Comparison of ENCODE assay signal across 7 mouse cellular contexts in genomic region chr13:111941946-111942345, GRCm38 (mm10).
"Had no signal": no experiment of that assay in that cellular context is flagged by ENCODE, and none has a peak within 500 bp of the region (broad histone marks: within the 10 kb centered on the region; RNA-seq: fewer than 3 reads in every experiment).

No protein-coding gene starts in this region.

- H3K4me3 ChIP-seq: limb, embryonic 13.5 days; midbrain, embryonic 13.5 days had no signal

- H3K36me3 ChIP-seq: limb, embryonic 13.5 days; midbrain, embryonic 13.5 days had no signal

- H3K9ac ChIP-seq: limb, embryonic 13.5 days; midbrain, embryonic 13.5 days had no signal

- H3K4me2 ChIP-seq: limb, embryonic 13.5 days; midbrain, embryonic 13.5 days had no signal

- H3K9me3 ChIP-seq: limb, embryonic 13.5 days; midbrain, embryonic 13.5 days had no signal

- ATAC-seq: midbrain, embryonic 13.5 days had no signal

- H3K27me3 ChIP-seq: limb, embryonic 13.5 days; midbrain, embryonic 13.5 days had no signal

- H3K27ac ChIP-seq: limb, embryonic 13.5 days; midbrain, embryonic 13.5 days had no signal

- DNase-seq: kidney, adult 18-20 months; kidney, postnatal 10 days; left cerebral cortex, postnatal 4 days; lung, adult 18-20 months; right cerebral cortex, postnatal 14 days had no signal
